ENCODE assay signal across 8 mouse cellular contexts in genomic region chr11:66871701-66872100, GRCm38 (mm10). TPM values are rescaled to one million over a fixed set of nuclear protein-coding genes. Genes with fewer than 3 reads are reported as not detected.
DNase-seq lines count a peak whose midpoint lies in the region; ATAC-seq and TF ChIP-seq lines count a peak whose summit lies in the region.

No protein-coding gene starts in this region.

- intact Hi-C loops in gastrocnemius, adult 2 months (cut with DNase I): loop anchor here (5.0 to 10.0 kb wide), 2 partner anchors 257 to 749 kb away; no protein-coding TSS in a partner anchor
- intact Hi-C loops in gastrocnemius, postnatal 14 days (cut with DNase I; ENCODE audit: low total_unique reads): no loop called here

- no peak overlapping the region for H3K27ac ChIP-seq in gastrocnemius, adult 2 months
- H3K27ac ChIP-seq in forebrain, embryonic 14.5 days (ENCODE audit: low read depth, low read length): no peak overlapping the region
- no peak overlapping the region for H3K27ac ChIP-seq in lung, postnatal 0 days (ENCODE audit: low read length)

- peak; percentile 55 for TF ChIP-seq CTCF in gastrocnemius, adult 2 months (IDR thresholded peaks at IDR 0.05)
- peak; percentile 75 for TF ChIP-seq CTCF in lung, postnatal 0 days (IDR thresholded peaks at IDR 0.05)

- H3K4me2 ChIP-seq in forebrain, embryonic 14.5 days (ENCODE audit: low read length): no peak overlapping the region
- H3K4me2 ChIP-seq in lung, postnatal 0 days (replicated peaks; ENCODE audit: low read depth, low read length): no peak overlapping the region

- H3K9ac ChIP-seq in forebrain, embryonic 14.5 days (ENCODE audit: low read length): no peak overlapping the region
- H3K9ac ChIP-seq in lung, postnatal 0 days (replicated peaks; ENCODE audit: low read depth): no peak overlapping the region

- H3K27me3 ChIP-seq in forebrain, embryonic 14.5 days (replicated peaks; ENCODE audit: control insufficient read depth, insufficient read depth, low read length): no peaks in the 10 kb centered on the region
- no peaks in the 10 kb centered on the region for H3K27me3 ChIP-seq in lung, postnatal 0 days (replicated peaks; ENCODE audit: insufficient read depth, low read length)

- H3K4me1 ChIP-seq in forebrain, embryonic 14.5 days (ENCODE audit: control insufficient read depth, insufficient read depth, low read length): no peaks in the 10 kb centered on the region
- no peaks in the 10 kb centered on the region for H3K4me1 ChIP-seq in lung, postnatal 0 days (ENCODE audit: insufficient read depth, low read depth, low read length)

- ATAC-seq in forebrain, embryonic 14.5 days: peak; percentile 48; the same call in 1 of the 2 replicates
- no peak for ATAC-seq in lung, postnatal 0 days

- H3K36me3 ChIP-seq in forebrain, embryonic 14.5 days (ENCODE audit: control insufficient read depth, insufficient read depth, low read length): no peaks in the 10 kb centered on the region
- H3K36me3 ChIP-seq in lung, postnatal 0 days (ENCODE audit: insufficient read depth, low read length): no peaks in the 10 kb centered on the region

- no peak overlapping the region for H3K4me3 ChIP-seq in gastrocnemius, adult 2 months
- no peak overlapping the region for H3K4me3 ChIP-seq in forebrain, embryonic 14.5 days (ENCODE audit: low read depth, low read length)
- no peak overlapping the region for H3K4me3 ChIP-seq in lung, postnatal 0 days (ENCODE audit: low read depth, low read length)

- no peak for DNase-seq in gastrocnemius, adult 2 months
- no peak for DNase-seq in gastrocnemius, postnatal 14 days
- DNase-seq in ovary, postnatal 14 days (ENCODE audit: low spot score): peak; percentile 20
- no peak for DNase-seq in ovary, adult 18-20 months (ENCODE audit: low spot score)
- DNase-seq in forebrain, embryonic 14.5 days (ENCODE audit: low spot score): peak; percentile 89
- DNase-seq in lung, postnatal 0 days (ENCODE audit: low spot score): peak; percentile 72
- no peak for DNase-seq in adrenal gland, postnatal 4 days (ENCODE audit: low spot score in 2 of 2)
- DNase-seq in spleen, postnatal 10 days (ENCODE audit: low spot score in 2 of 2): no peak

- no peak for TF ChIP-seq EP300 in lung, postnatal 0 days (IDR thresholded peaks at IDR 0.05)

- 17% methylated on average over 5 of the region's 5 CpGs for WGBS in forebrain, embryonic 14.5 days
- 15% methylated on average over 5 of the region's 5 CpGs for WGBS in lung, postnatal 0 days

- H3K9me3 ChIP-seq in forebrain, embryonic 14.5 days (replicated peaks; ENCODE audit: control insufficient read depth, low read length): no peaks in the 10 kb centered on the region; the same call in 1 of the 2 replicates
- no peaks in the 10 kb centered on the region for H3K9me3 ChIP-seq in lung, postnatal 0 days (ENCODE audit: low read length)

RNA-seq across cellular contexts. Expression of gene Pirt, which starts 40.1 kb away (rescaled TPM):
- under 1 TPM in 1 of 2 experiments, not detected in 1; 0.05 TPM for total RNA-seq in gastrocnemius, adult 2 months (2021)
- total RNA-seq in gastrocnemius, postnatal 14 days (2021): under 1 TPM in 1 of 2 experiments, not detected in 1; 0.10 TPM
- 0.09 and 0.11 TPM in 2 replicates for polyA plus RNA-seq in forebrain, embryonic 14.5 days (2014; fragmentation: Nextera tagmentation; extraction: Ambion mirVana)
- 1.8 and 1.9 TPM in 2 replicates for polyA plus RNA-seq in lung, postnatal 0 days (2015; fragmentation: Nextera tagmentation; extraction: Ambion mirVana)
- total RNA-seq in adrenal gland, postnatal 4 days (2021): 10 to 100 TPM; 16.7 to 20.5 TPM

Comparison
In these comparisons a context has a peak if more than half of its experiments do, and no peak if none do; other contexts are left out.
1. DNase-seq: peak in ovary, postnatal 14 days (single experiment), forebrain, embryonic 14.5 days (single experiment) and lung, postnatal 0 days (single experiment); none in gastrocnemius, adult 2 months (single experiment), gastrocnemius, postnatal 14 days (single experiment), ovary, adult 18-20 months (single experiment), adrenal gland, postnatal 4 days (0 of 2) and spleen, postnatal 10 days (0 of 2).
2. RNA of gene Pirt, which starts 40.1 kb away (total RNA-seq): 16.7 to 20.5 TPM in adrenal gland, postnatal 4 days; 0.10 TPM in gastrocnemius, postnatal 14 days and 0.05 TPM in gastrocnemius, adult 2 months; every median in the first group is over 10 times any median in the second.